Mouse (Mus musculus) ES-E14 (cell line): ENCODE results near the gene Tspear. TPM values are rescaled to one million over a fixed set of nuclear protein-coding genes. Genes with fewer than 3 reads are reported as not detected.
"Not testable (repeated sequence)": the region's sequence is repeated elsewhere in the genome, so short reads cannot be mapped to it uniquely, and the experiment has no call there.

ENCODE experiments used
- DNase-seq: peaks from one replicate; pipeline ENCODE4 v3.0.0-alpha.2; 2013; ENCODE audit warnings: low read depth, low spot score
- H3K27ac ChIP-seq: 2 replicates; pipeline ENCODE4 v1.5.1; 2012; ENCODE audit warnings: low read depth, mild to moderate bottlenecking, low read length, moderate library complexity, mixed read lengths; ENCODE audit not compliant: poor library complexity, insufficient read depth, severe bottlenecking
- H3K36me3 ChIP-seq: 2 replicates; pipeline ENCODE4 v1.6.1; 2012; ENCODE audit warnings: mild to moderate bottlenecking, low read length, moderate library complexity, mixed read lengths; ENCODE audit not compliant: control insufficient read depth, poor library complexity, insufficient read depth, severe bottlenecking
- H3K4me1 ChIP-seq, 2 experiments: fragments of 150-350 bp in 1 of 2; sonication (generic) in 1 of 2; 2 replicates each; pipeline ENCODE4 v1.6.1; 2012; ENCODE audit warnings: low read length in 2 of 2, mild to moderate bottlenecking in 1 of 2, mixed read lengths in 1 of 2; ENCODE audit not compliant: control insufficient read depth in 2 of 2, insufficient read depth in 2 of 2, poor library complexity in 1 of 2
- H3K4me3 ChIP-seq, 2 experiments: fragments of 150-350 bp in 1 of 2; sonication (generic) in 1 of 2; 2 replicates each; pipeline ENCODE4 v1.5.1; 2012; ENCODE audit warnings: low read length in 2 of 2, low read depth in 1 of 2, mild to moderate bottlenecking in 1 of 2, mixed read lengths in 1 of 2; ENCODE audit not compliant: insufficient read depth in 1 of 2, poor library complexity in 1 of 2, severe bottlenecking in 1 of 2
- H3K9ac ChIP-seq: 2 replicates; pipeline ENCODE4 v1.6.1; 2012; ENCODE audit warnings: low read depth, mild to moderate bottlenecking, low read length, mixed read lengths; ENCODE audit not compliant: poor library complexity, insufficient read depth, severe bottlenecking
- H3K9me3 ChIP-seq: fragments of 150-350 bp; sonication (generic); 2 replicates; pipeline ENCODE4 v1.6.1; 2012; ENCODE audit warnings: low read depth, mild to moderate bottlenecking, low read length; ENCODE audit not compliant: control insufficient read depth, insufficient read depth
- CHD2 ChIP-seq: IDR thresholded peaks from 2 replicates; pipeline ENCODE4 v1.6.1; 2014; ENCODE audit warnings: mild to moderate bottlenecking, low read depth, low read length, inconsistent platforms
- HCFC1 ChIP-seq: IDR thresholded peaks from 2 replicates; pipeline ENCODE4 v1.6.1; 2012; ENCODE audit warnings: low read length, inconsistent platforms, borderline replicate concordance; ENCODE audit not compliant: insufficient read depth
- MAFK ChIP-seq: IDR thresholded peaks from 2 replicates; pipeline ENCODE4 v1.6.1; 2014; ENCODE audit warnings: mild to moderate bottlenecking, low read depth, low read length, inconsistent platforms; ENCODE audit not compliant: insufficient read depth
- ZC3H11A ChIP-seq: IDR thresholded peaks from 2 replicates; pipeline ENCODE4 v1.6.1; 2012; ENCODE audit warnings: low read depth, mild to moderate bottlenecking, inconsistent platforms, low read length, borderline replicate concordance
- ZNF384 ChIP-seq: IDR thresholded peaks from 2 replicates; pipeline ENCODE4 v1.6.1; 2012; ENCODE audit warnings: low read depth, low read length, inconsistent platforms
- in situ Hi-C, 2 experiments: fragments of 600-800 bp; cut with MboI; formaldehyde crosslinking; loops; one replicate each; pipeline ENCODE4 v1.15.1; 2025; ENCODE audit warnings: low sequenced_read_pairs in 2 of 2, inconsistent platforms in 1 of 2; ENCODE audit not compliant: unreplicated experiment in 2 of 2
- total RNA-seq: library from RNA; depleted of rRNA; stranded (reverse); fragments of 300-350 nt; gene quantifications from 2 replicates; pipeline ENCODE4 v1.2.3, GENCODE M21; 2012

Gene Tspear
- total RNA-seq, 1 experiment, result 0.49 TPM

DNA sequence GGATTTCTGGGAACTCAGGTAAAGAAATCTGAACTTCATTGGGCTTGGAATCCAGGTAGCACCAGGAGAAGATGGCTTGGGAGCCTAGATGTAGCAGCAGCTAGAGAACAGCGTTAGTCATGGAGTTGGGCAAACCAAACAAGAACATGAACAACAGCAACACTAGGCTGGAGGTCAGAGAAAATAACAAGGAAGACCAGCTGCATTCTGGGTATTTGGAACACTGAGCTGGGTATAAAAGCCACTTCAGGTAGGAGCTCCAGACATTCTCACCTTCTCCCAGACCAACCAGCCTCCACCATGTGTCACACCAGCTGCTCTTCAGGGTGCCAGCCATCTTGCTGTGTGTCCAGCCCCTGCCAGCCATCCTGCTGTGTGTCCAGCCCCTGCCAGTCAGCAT is 20.0 kb downstream of the Tspear start, which contains the start of gene Gm10272:
Gene Gm10272, plus strand, starts transcription at position 301 of the 400 bp plus-strand sequence.
- Histone ChIP-seq H3K9ac (no peak within 1 kb of the TSS), H3K4me3 (no peak within 1 kb of the TSS), H3K4me1 (no peaks in the 10 kb centered on the region), H3K9me3 (no peaks in the 10 kb centered on the region), H3K27ac (no peak within 1 kb of the TSS), H3K36me3 (no peaks in the 10 kb centered on the region)
- TF ChIP-seq ZC3H11A (no peak), ZNF384 (no peak), CHD2 (no peak), HCFC1 (no peak), MAFK (no peak)
- in situ Hi-C loops, result no loop called here
- no peak for DNase-seq

DNA sequence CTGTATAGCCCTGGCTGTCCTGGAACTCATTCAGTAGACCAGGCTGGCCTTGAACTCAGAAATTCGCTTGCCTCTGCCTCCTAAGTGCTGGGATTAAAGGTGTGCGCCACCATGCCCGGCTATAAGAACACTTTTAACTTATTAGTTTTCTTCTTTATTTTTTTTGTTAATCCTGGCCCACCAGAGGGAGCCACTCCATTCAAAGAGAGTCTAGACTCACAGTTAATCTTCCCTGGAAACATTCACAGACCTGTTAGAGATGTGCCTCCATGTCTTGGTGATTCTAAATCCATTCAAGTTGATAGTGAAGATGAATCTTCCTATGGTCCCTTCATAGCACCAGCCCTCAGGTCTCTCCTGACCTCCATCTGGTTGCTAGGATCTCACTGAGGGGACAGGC is 23.5 kb downstream of the Tspear start:
- H3K4me1 ChIP-seq, result no peaks in the 10 kb centered on the region
- TF ChIP-seq MAFK (no peak), ZC3H11A (no peak), CHD2 (no peak), ZNF384 (no peak), HCFC1 (no peak)
- no peak overlapping the region for H3K9ac ChIP-seq
- H3K27ac ChIP-seq, result no peak overlapping the region
- no peak overlapping the region for H3K4me3 ChIP-seq
- no peaks in the 10 kb centered on the region for H3K36me3 ChIP-seq
- no peak for DNase-seq
- in situ Hi-C loops, result no loop called here
- no peaks in the 10 kb centered on the region for H3K9me3 ChIP-seq

DNA sequence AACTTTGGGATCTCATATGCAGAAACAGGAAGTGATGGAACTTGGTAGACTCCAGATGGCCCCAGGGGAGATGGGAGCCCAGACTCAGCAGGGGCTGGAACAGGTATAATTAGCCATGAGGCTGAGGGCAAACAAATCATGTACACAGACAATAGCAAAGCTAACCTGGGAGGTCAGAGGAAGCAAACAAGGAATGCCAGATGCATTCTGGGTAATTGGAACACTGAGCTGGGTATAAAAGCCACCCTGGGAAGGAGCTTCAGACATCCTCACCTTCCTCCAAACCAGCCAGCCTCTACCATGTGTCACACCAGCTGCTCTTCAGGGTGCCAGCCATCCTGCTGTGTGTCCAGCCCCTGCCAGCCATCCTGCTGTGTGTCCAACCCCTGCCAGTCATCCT is 24.8 kb downstream of the Tspear start, which contains the start of gene Gm10024:
Gene Gm10024, plus strand, starts transcription at position 301 of the 400 bp plus-strand sequence.
- H3K9me3 ChIP-seq, DNase-seq, H3K36me3 ChIP-seq, H3K4me3 ChIP-seq, H3K4me1 ChIP-seq, H3K9ac ChIP-seq, in situ Hi-C loops, H3K27ac ChIP-seq: not testable (repeated sequence)

DNA sequence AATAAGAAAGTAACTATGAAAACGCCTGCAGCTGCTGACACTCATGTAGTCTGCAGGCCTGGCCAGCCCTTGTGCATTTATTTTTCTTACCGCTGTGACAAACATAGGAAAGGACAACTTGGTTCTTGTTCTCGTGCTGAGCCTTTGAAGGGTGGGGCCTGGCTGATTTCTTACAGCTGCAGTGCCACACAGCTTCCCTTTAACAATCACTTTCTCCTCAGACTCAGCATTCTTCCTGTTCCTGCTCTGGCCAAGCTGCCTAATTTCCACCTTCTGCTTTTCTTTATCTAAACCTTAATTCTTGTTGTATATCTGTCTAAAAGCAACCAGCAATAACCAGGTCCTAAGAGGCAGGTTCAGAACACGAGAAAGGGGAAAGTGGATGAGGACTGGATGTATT is 27.4 kb downstream of the Tspear start:
- H3K9ac ChIP-seq, result no peak overlapping the region
- no peaks in the 10 kb centered on the region for H3K9me3 ChIP-seq
- H3K36me3 ChIP-seq, result no peaks in the 10 kb centered on the region
- in situ Hi-C loops, result no loop called here
- H3K4me1 ChIP-seq, result no peaks in the 10 kb centered on the region
- H3K27ac ChIP-seq, result no peak overlapping the region
- H3K4me3 ChIP-seq, result no peak overlapping the region
- DNase-seq, result no peak
- no peak for TF ChIP-seq ZC3H11A
- no peak for TF ChIP-seq HCFC1
- no peak for TF ChIP-seq ZNF384
- TF ChIP-seq MAFK, result no peak
- no peak for TF ChIP-seq CHD2

DNA sequence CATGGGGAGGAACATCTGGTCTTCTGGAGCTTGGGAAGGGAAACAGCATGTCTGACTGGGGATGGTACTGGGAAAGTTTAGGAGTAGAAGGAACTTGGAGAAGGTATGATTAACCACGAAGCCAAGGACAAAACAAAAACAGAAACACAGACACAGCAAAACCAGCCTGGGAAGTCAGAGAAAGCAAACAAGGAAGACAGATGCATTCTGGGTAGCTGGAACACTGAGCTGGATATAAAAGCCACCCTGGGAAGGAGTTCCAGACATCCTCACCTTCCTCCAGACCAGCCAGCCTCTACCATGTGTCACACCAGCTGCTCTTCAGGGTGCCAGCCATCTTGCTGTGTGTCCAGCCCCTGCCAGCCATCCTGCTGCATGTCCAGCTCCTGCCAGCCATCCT is 29.1 kb downstream of the Tspear start, which contains the start of gene Gm10142:
Gene Gm10142, plus strand, starts transcription at position 301 of the 400 bp plus-strand sequence.
- TF ChIP-seq HCFC1 (no peak), ZNF384 (no peak), ZC3H11A (no peak), MAFK (no peak), CHD2 (no peak)
- Histone ChIP-seq H3K4me1 (no peaks in the 10 kb centered on the region), H3K4me3 (no peak within 1 kb of the TSS), H3K9me3 (no peaks in the 10 kb centered on the region), H3K9ac (no peak within 1 kb of the TSS), H3K36me3 (no peaks in the 10 kb centered on the region), H3K27ac (no peak within 1 kb of the TSS; the same call in 1 of the 2 replicates)
- in situ Hi-C loops, result no loop called here
- DNase-seq, result no peak

DNA sequence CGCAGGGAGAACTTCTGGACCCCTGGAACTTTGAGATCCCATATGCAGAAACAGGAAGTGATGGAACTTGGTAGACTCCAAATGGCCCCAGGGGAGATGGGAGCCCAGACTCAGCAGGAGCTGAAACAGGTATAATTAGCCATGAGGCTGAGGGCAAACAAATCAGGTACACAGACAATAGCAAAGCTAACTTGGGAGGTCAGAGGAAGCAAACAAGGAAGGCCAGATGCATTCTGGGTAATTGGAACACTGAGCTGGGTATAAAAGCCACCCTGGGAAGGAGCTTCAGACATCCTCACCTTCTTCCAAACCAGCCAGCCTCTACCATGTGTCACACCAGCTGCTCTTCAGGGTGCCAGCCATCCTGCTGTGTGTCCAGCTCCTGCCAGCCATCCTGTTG is 33.9 kb downstream of the Tspear start, which contains the start of gene Krtap12-1:
Gene Krtap12-1, plus strand, starts transcription at position 301 of the 400 bp plus-strand sequence.
- H3K36me3 ChIP-seq, H3K9me3 ChIP-seq, H3K4me3 ChIP-seq, DNase-seq, H3K4me1 ChIP-seq, H3K9ac ChIP-seq, in situ Hi-C loops, H3K27ac ChIP-seq: not testable (repeated sequence)
